In genomic region chr1:185308908-185309307, GRCm38 (mm10) we compare ENCODE assay signal across 14 mouse cellular contexts. TPM values are rescaled to one million over a fixed set of nuclear protein-coding genes. Genes with fewer than 3 reads are reported as not detected.
A peak's percentile ranks its signal among the peaks of the same experiment; 100 is the strongest.
DNase-seq lines count a peak whose midpoint lies in the region; ATAC-seq and TF ChIP-seq lines count a peak whose summit lies in the region.
"Had no signal": no experiment of that assay in that cellular context is flagged by ENCODE, and none has a peak within 500 bp of the region (broad histone marks: within the 10 kb centered on the region; RNA-seq: fewer than 3 reads in every experiment).

No protein-coding gene starts in this region.

- H3K9me3 ChIP-seq in liver, embryonic 11.5 days (ENCODE audit: control insufficient read depth, low read length), result peaks cover 2% of the 10 kb centered on the region; the same call in 1 of the 2 replicates
- no peaks in the 10 kb centered on the region for H3K9me3 ChIP-seq in heart, postnatal 0 days (replicated peaks; ENCODE audit: control insufficient read depth, low read length)
- no peaks in the 10 kb centered on the region for H3K9me3 ChIP-seq in stomach, embryonic 14.5 days (ENCODE audit: control insufficient read depth, low read depth, low read length)
- H3K9me3 ChIP-seq: embryonic facial prominence, embryonic 15.5 days; liver, embryonic 12.5 days; midbrain, embryonic 15.5 days had no signal

- H3K79me2 ChIP-seq in liver, adult 2 months (ENCODE audit: control insufficient read depth, insufficient read depth, low read length), result 0 out of 2 replicates have a peak, but pooled peaks cover 2% of the 10 kb centered on the region

- no peak overlapping the region for H3K9ac ChIP-seq in liver, adult 2 months (ENCODE audit: low read depth, low read length)
- H3K9ac ChIP-seq in liver, embryonic 11.5 days (ENCODE audit: low read depth, low read length), result no peak overlapping the region
- no peak overlapping the region for H3K9ac ChIP-seq in heart, postnatal 0 days (replicated peaks; ENCODE audit: low read depth, low read length)
- H3K9ac ChIP-seq in stomach, embryonic 14.5 days (replicated peaks; ENCODE audit: low read depth, low read length), result no peak overlapping the region
- H3K9ac ChIP-seq: embryonic facial prominence, embryonic 15.5 days; liver, embryonic 12.5 days; midbrain, embryonic 15.5 days had no signal

- no peak overlapping the region for H3K4me3 ChIP-seq in liver, adult 2 months (ENCODE audit: insufficient read depth, low read depth, low read length)
- H3K4me3 ChIP-seq in liver, embryonic 11.5 days (ENCODE audit: low read depth, low read length), result no peak overlapping the region
- H3K4me3 ChIP-seq in heart, postnatal 0 days (ENCODE audit: low read depth, low read length), result no peak overlapping the region
- H3K4me3 ChIP-seq in stomach, embryonic 14.5 days (ENCODE audit: low read depth, low read length), result no peak overlapping the region
- H3K4me3 ChIP-seq: embryonic facial prominence, embryonic 15.5 days; liver, embryonic 12.5 days; midbrain, embryonic 15.5 days had no signal

- H3K27ac ChIP-seq in liver, adult 2 months (replicated peaks; ENCODE audit: insufficient read depth, low read depth, low read length), result no peak overlapping the region
- H3K27ac ChIP-seq in liver, embryonic 11.5 days (ENCODE audit: low read depth, low read length), result no peak overlapping the region
- H3K27ac ChIP-seq in heart, postnatal 0 days (ENCODE audit: low read depth), result peak overlapping the region; percentile 7
- no peak overlapping the region for H3K27ac ChIP-seq in stomach, embryonic 14.5 days (ENCODE audit: low read length)
- H3K27ac ChIP-seq: embryonic facial prominence, embryonic 15.5 days; hindbrain, postnatal 0 days; liver, embryonic 12.5 days; midbrain, embryonic 15.5 days had no signal

- no peak for ATAC-seq in liver, embryonic 11.5 days (replicated peaks; ENCODE audit: low FRiP score)
- peak; percentile 88 for ATAC-seq in heart, postnatal 0 days (ENCODE audit: insufficient read depth, low read depth)
- peak; percentile 69 for ATAC-seq in stomach, embryonic 14.5 days (ENCODE audit: insufficient number of reproducible peaks, insufficient read depth, low FRiP score, low read depth)
- ATAC-seq: hindbrain, postnatal 0 days; liver, embryonic 12.5 days; midbrain, embryonic 15.5 days had no signal

- no peak overlapping the region for H3K4me2 ChIP-seq in liver, embryonic 11.5 days
- H3K4me2 ChIP-seq in heart, postnatal 0 days (ENCODE audit: low read depth, low read length), result 0 out of 2 replicates have a peak overlapping the region, but pooled peaks have one; percentile 13
- H3K4me2 ChIP-seq in stomach, embryonic 14.5 days (replicated peaks; ENCODE audit: low read depth, low read length), result no peak overlapping the region
- H3K4me2 ChIP-seq: embryonic facial prominence, embryonic 15.5 days; liver, embryonic 12.5 days; midbrain, embryonic 15.5 days had no signal

- TF ChIP-seq CTCF in liver, adult 2 months (IDR thresholded peaks at IDR 0.05; ENCODE audit: low read depth, low read length), result no peak
- no peak for TF ChIP-seq CTCF in heart, postnatal 0 days (IDR thresholded peaks at IDR 0.05; ENCODE audit: low read depth)

- no peaks in the 10 kb centered on the region for H3K27me3 ChIP-seq in liver, adult 2 months (ENCODE audit: control insufficient read depth, insufficient read depth, low read length)
- no peaks in the 10 kb centered on the region for H3K27me3 ChIP-seq in liver, embryonic 11.5 days (replicated peaks; ENCODE audit: control insufficient read depth, insufficient read depth, low read length)
- no peaks in the 10 kb centered on the region for H3K27me3 ChIP-seq in heart, postnatal 0 days (ENCODE audit: control insufficient read depth, insufficient read depth, low read length)
- no peaks in the 10 kb centered on the region for H3K27me3 ChIP-seq in stomach, embryonic 14.5 days (ENCODE audit: control insufficient read depth, insufficient read depth, low read length)
- H3K27me3 ChIP-seq: embryonic facial prominence, embryonic 15.5 days; liver, embryonic 12.5 days; midbrain, embryonic 15.5 days had no signal

- no peaks in the 10 kb centered on the region for H3K4me1 ChIP-seq in liver, adult 2 months (ENCODE audit: control insufficient read depth, insufficient read depth, low read length)
- H3K4me1 ChIP-seq in liver, embryonic 11.5 days (replicated peaks; ENCODE audit: control insufficient read depth, insufficient read depth, low read length), result no peaks in the 10 kb centered on the region
- H3K4me1 ChIP-seq in heart, postnatal 0 days (ENCODE audit: control insufficient read depth, insufficient read depth), result no peaks in the 10 kb centered on the region; the same call in 1 of the 2 replicates
- no peaks in the 10 kb centered on the region for H3K4me1 ChIP-seq in stomach, embryonic 14.5 days (ENCODE audit: control insufficient read depth, insufficient read depth, low read length)
- H3K4me1 ChIP-seq: embryonic facial prominence, embryonic 15.5 days; midbrain, embryonic 15.5 days had no signal

- no peak for TF ChIP-seq EP300 in heart, postnatal 0 days (IDR thresholded peaks at IDR 0.05; ENCODE audit: low read depth)

- TF ChIP-seq POLR2A in liver, adult 2 months (IDR thresholded peaks at IDR 0.05; ENCODE audit: extremely low read depth, insufficient read depth, low read length), result no peak

- DNase-seq in liver, adult 2 months (ENCODE audit: extremely low read depth, low read depth, low spot score), result peak; percentile 54
- no peak for DNase-seq in liver, embryonic 11.5 days (ENCODE audit: low spot score)
- peak; percentile 43 for DNase-seq in heart, adult 8-10 months (ENCODE audit: low spot score)
- peak; percentile 71 for DNase-seq in heart, postnatal 0 days (ENCODE audit: low spot score)
- no peak for DNase-seq in layer of hippocampus, postnatal 10 days (ENCODE audit: low spot score in 2 of 2)
- no peak for DNase-seq in neural tube, embryonic 10.5 days (ENCODE audit: extremely low spot score, low spot score)
- no peak for DNase-seq in left cerebral cortex, postnatal 4 days
- DNase-seq: cerebellum, adult 9-10 months; thymus, postnatal 36 days had no signal

- intact Hi-C loops in left cerebral cortex, postnatal 4 days (cut with DNase I), result no loop called here

- WGBS in liver, adult 2 months, result 38% methylated on average over 4 of the region's 4 CpGs
- 79% methylated on average over 4 of the region's 4 CpGs for WGBS in liver, embryonic 11.5 days
- WGBS in heart, postnatal 0 days, result 24% methylated on average over 4 of the region's 4 CpGs
- 58% methylated on average over 4 of the region's 4 CpGs for WGBS in stomach, embryonic 14.5 days

- peaks cover 21% of the 10 kb centered on the region; the same call in 1 of the 2 replicates for H3K36me3 ChIP-seq in liver, adult 2 months (ENCODE audit: control insufficient read depth, insufficient read depth, low read length)
- peaks cover 18% of the 10 kb centered on the region for H3K36me3 ChIP-seq in liver, embryonic 11.5 days (ENCODE audit: control insufficient read depth, insufficient read depth, low read length)
- peaks cover 24% of the 10 kb centered on the region for H3K36me3 ChIP-seq in heart, postnatal 0 days (replicated peaks; ENCODE audit: control insufficient read depth, insufficient read depth, low read length)
- peaks cover 11% of the 10 kb centered on the region for H3K36me3 ChIP-seq in stomach, embryonic 14.5 days (ENCODE audit: control insufficient read depth, insufficient read depth, low read length)

RNA-seq across cellular contexts. Expression of gene Iars2, which starts 20.3 kb away (rescaled TPM):
- total RNA-seq in liver, adult 2 months (2014; rRNA removed), result 25.8 and 33.2 TPM in 2 replicates
- 20.1 and 20.8 TPM in 2 replicates for polyA plus RNA-seq in liver, adult 2 months (2012; rRNA removed)
- 41.0 and 49.6 TPM in 2 replicates for polyA plus RNA-seq in liver, embryonic 11.5 days (2014; fragmentation: Nextera tagmentation; extraction: Ambion mirVana)
- total RNA-seq in heart, adult 8-10 months (2022), result 10 to 100 TPM; 77.9 to 85.2 (median 83.3) TPM
- total RNA-seq in heart, postnatal 0 days (2014; rRNA removed; ENCODE audit: low replicate concordance), result 93.3 and 102 TPM in 2 replicates
- 36.2 and 38.9 TPM in 2 replicates for polyA plus RNA-seq in heart, postnatal 0 days (2015; fragmentation: Nextera tagmentation; extraction: Ambion mirVana)
- polyA plus RNA-seq in stomach, embryonic 14.5 days (2014; fragmentation: Nextera tagmentation; extraction: Ambion mirVana), result 32.0 and 33.9 TPM in 2 replicates
- total RNA-seq in layer of hippocampus, postnatal 10 days (2021), result 10 to 100 TPM; 30.2 to 35.5 TPM
- total RNA-seq in left cerebral cortex, postnatal 4 days (2021), result 10 to 100 TPM; 28.8 to 29.8 TPM

RNA-seq across cellular contexts. Expression of gene Bpnt1, which starts 23.0 kb away (rescaled TPM):
- 80.5 and 81.5 TPM in 2 replicates for total RNA-seq in liver, adult 2 months (2014; rRNA removed)
- 86.5 and 99.0 TPM in 2 replicates for polyA plus RNA-seq in liver, adult 2 months (2012; rRNA removed)
- polyA plus RNA-seq in liver, embryonic 11.5 days (2014; fragmentation: Nextera tagmentation; extraction: Ambion mirVana), result 28.4 and 29.4 TPM in 2 replicates
- 10 to 100 TPM; 21.7 to 37.3 (median 30.3) TPM for total RNA-seq in heart, adult 8-10 months (2022)
- 24.6 and 59.1 TPM in 2 replicates for total RNA-seq in heart, postnatal 0 days (2014; rRNA removed; ENCODE audit: low replicate concordance)
- polyA plus RNA-seq in heart, postnatal 0 days (2015; fragmentation: Nextera tagmentation; extraction: Ambion mirVana), result 33.7 and 34.3 TPM in 2 replicates
- 28.0 and 32.5 TPM in 2 replicates for polyA plus RNA-seq in stomach, embryonic 14.5 days (2014; fragmentation: Nextera tagmentation; extraction: Ambion mirVana)
- total RNA-seq in layer of hippocampus, postnatal 10 days (2021), result 10 to 100 TPM; 65.9 to 70.0 TPM
- total RNA-seq in left cerebral cortex, postnatal 4 days (2021), result 10 to 100 TPM; 51.3 to 53.3 TPM

RNA-seq across cellular contexts. Expression of gene Eprs, which starts 53.9 kb away (rescaled TPM):
- total RNA-seq in liver, adult 2 months (2014; rRNA removed), result 88.9 and 100 TPM in 2 replicates
- polyA plus RNA-seq in liver, adult 2 months (2012; rRNA removed), result 10.8 and 11.2 TPM in 2 replicates
- polyA plus RNA-seq in liver, embryonic 11.5 days (2014; fragmentation: Nextera tagmentation; extraction: Ambion mirVana), result 180 and 202 TPM in 2 replicates
- total RNA-seq in heart, adult 8-10 months (2022), result 10 to 100 TPM; 75.6 to 98.6 (median 80.3) TPM
- 39.8 and 45.6 TPM in 2 replicates for total RNA-seq in heart, postnatal 0 days (2014; rRNA removed; ENCODE audit: low replicate concordance)
- 73.0 and 75.8 TPM in 2 replicates for polyA plus RNA-seq in heart, postnatal 0 days (2015; fragmentation: Nextera tagmentation; extraction: Ambion mirVana)
- 167 and 169 TPM in 2 replicates for polyA plus RNA-seq in stomach, embryonic 14.5 days (2014; fragmentation: Nextera tagmentation; extraction: Ambion mirVana)
- 10 to 100 TPM; 90.9 to 96.5 TPM for total RNA-seq in layer of hippocampus, postnatal 10 days (2021)
- total RNA-seq in left cerebral cortex, postnatal 4 days (2021), result 100 to 1,000 TPM; 110 to 111 TPM

Comparison
In these comparisons a context has a peak if more than half of its experiments do, and no peak if none do; other contexts are left out.
1. DNase-seq: peak in liver, adult 2 months (single experiment), heart, adult 8-10 months (single experiment) and heart, postnatal 0 days (single experiment); none in liver, embryonic 11.5 days (single experiment), layer of hippocampus, postnatal 10 days (0 of 2), neural tube, embryonic 10.5 days (single experiment) and left cerebral cortex, postnatal 4 days (single experiment).